Mouse (Mus musculus): ENCODE measurements around the gene Babam2.

DNA sequence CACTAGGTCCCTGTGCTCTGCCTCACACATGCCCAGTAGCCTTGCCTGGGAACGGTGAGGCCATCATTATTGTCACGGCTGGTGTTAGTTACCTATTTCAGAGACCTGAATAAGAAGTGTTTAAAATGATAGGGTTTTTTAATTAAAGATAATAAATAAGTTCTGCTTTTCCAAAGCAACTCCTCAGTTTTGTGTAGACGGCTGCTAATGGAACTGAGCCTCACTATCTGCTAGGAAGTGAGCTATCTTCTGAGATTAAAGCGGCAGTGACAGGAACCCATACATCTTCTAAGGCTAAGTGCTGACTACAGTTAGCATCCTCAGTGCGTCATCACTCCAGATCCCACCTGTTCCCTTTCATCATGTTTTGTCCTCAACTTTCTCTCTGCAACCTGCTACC, 284.6 kb downstream of the Babam2 start:
- TF ChIP-seq POLR2A (IDR thresholded peaks at IDR 0.05; ENCODE audit: borderline replicate concordance, extremely low read depth, insufficient read depth, insufficient read length, poor library complexity, severe bottlenecking) (no peak), CTCF (IDR thresholded peaks at IDR 0.05; ENCODE audit: borderline replicate concordance, extremely low read depth, insufficient read depth, insufficient read length) (no peak)

Data from brain, embryonic 14.5 days (tissue).